Mouse (Mus musculus) T-cell, adult 2 months (primary cell): ENCODE measurements around the gene Polr2m.

Experiments
- DNase-seq: peaks from one replicate; pipeline ENCODE4 v3.0.0; 2022; ENCODE audit warnings: low spot score

Polr2m gene

GRCm38 (mm10) chr9:71485475-71486094 is at the start of gene Polr2m:
Polr2m (minus strand) TSS chr9:71485935.
- peak; percentile 92 for DNase-seq

- DNase-seq = no peak
Measured at GRCm38 (mm10) chr9:71535036-71535435, 49.3 kb upstream of the Polr2m start.

DNA sequence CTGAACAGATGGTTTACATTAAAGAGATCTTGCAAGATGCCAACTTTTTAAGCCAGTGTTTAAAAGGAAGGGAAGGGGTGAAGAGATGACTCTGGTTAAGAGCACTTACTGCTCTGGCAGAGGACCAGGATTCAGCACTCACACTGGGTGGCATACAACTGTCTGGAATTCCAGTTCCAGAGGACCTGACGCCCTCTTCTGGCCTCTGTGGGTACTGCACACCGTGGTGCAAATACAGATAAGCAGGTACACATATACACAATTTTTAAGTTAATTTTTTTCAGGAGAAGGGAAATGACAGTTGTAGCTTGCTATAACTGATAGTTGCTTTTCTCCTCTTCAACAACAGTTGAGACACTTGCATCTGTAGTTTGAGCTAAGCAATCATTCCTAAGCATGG is 44.2 kb upstream of the Polr2m start:
- no peak for DNase-seq

DNA sequence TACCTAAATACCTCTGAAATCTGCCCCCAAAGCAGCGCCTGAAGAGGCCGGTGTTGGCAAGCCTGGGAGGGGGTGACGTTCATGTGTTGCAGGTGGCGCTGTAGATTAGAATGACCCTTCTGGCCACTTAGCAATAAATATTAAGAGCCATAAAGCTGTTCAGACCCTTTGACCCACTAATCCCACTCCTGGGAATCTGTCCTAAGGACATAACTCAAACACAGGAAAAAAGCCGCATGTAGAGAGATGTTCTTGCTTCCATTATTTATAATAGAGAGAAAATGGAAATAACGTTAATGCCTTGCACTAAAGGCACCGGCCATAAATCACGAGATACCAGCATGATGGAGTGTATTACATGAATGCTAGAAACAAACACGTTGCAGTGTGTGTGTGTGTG is 41.7 kb upstream of the Polr2m start:
- DNase-seq = no peak

- DNase-seq = no peak
Measured at GRCm38 (mm10) chr9:71523901-71524300, 38.2 kb upstream of the Polr2m start.

- no peak for DNase-seq
Measured at GRCm38 (mm10) chr9:71519836-71520235, 34.1 kb upstream of the Polr2m start.

- DNase-seq = no peak
Measured at GRCm38 (mm10) chr9:71517487-71517886, 31.8 kb upstream of the Polr2m start.

GRCm38 (mm10) chr9:71515862-71516261 is 30.1 kb upstream of the Polr2m start:
- no peak for DNase-seq

- DNase-seq = no peak
Measured at GRCm38 (mm10) chr9:71513566-71513965, 27.8 kb upstream of the Polr2m start.

DNA sequence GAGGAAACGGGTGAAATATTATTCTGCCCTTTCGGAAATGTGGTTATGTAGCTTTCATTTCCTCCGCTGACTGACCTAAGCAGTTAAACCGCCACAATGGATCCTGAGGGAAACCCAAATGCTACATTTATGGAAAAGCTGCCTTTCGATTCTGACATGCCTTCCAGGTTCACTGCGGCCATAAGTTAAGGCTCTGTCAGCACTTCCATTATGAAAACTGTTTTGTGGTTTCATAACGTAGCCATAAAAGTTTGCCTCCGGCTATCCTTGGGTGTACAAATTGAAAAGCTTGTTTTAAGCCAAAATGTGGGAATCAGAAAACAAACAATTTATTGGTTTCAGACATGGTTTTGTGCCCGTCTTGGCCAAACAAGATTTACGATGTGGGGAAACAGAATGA is 27.2 kb upstream of the Polr2m start:
- no peak for DNase-seq

DNA sequence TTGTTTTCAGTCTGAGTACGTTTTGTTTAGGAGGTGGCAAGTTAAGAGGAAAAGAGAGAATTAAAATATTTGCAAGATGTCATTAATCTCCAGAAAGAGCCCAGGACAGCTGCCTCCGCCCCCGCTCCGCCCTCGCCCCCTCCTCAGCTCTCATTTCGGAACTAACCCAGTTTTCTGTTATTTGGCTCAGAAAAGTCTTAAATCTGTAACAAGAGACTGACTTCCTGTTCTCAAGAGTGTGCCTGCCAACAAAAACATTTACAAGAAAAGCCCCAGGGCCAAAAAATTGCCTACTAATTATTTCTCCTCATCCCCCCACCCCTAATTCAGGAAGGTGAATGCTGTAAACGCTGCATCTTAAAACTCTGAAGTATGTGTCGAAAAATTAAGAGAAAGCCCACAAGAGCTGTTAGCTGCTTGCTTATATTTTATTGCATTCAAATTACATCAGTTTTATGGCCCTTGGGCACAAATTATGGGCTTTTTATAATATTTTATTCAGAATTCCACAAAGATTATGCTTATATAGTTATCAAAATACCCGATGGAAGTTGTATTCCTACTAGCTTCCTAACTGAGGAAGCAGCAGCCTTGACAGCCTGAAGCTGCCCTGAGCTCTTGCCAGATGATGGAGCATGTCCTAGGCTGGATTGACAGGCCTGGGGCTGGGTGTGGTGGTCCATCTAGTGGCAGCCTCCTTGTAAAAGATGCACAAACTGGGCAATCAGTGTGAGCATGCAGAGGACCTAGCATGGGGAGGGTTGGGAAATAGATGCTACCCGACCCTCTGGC is 12.9 kb upstream of the Polr2m start:
- DNase-seq = no peak

- no peak for DNase-seq
Measured at GRCm38 (mm10) chr9:71496637-71497036, 10.9 kb upstream of the Polr2m start.

GRCm38 (mm10) chr9:71493771-71494170 is 8.0 kb upstream of the Polr2m start:
- DNase-seq = no peak

DNA sequence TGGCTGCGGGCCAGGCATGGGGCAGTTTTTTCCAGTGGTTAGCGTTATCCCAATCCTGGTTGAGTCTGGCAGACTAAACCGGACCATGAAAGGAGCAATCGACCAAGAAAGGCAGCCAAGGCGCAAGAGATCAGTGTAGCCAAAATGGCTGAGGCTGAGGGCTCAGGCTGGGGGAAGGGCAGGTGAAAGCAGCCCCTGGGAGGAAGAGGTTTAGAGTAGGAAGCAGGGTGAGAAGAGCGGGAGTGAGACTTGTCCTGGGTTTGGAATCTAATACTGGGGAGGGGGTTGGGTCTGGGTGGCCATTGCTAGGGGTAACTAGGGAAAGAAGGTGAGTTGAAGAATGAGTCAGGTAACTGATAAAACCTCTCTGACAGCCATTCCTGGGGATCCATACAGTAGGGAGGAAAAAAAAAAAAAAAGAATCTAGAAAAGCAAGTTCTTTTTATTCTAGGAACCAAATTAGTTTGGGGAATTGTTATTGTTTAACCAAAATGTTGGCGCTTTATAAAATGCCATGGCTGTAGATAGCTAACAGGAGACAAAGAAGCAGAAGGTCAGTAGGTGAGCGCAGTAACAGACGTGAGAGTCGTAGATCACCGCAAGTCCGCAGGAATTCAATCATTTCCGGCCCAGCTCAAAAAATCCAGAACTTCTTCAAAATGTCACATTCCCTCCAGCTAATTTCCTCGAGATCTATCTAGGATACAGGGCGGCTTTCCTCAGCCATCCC is 6.7 kb upstream of the Polr2m start:
- no peak for DNase-seq

DNA sequence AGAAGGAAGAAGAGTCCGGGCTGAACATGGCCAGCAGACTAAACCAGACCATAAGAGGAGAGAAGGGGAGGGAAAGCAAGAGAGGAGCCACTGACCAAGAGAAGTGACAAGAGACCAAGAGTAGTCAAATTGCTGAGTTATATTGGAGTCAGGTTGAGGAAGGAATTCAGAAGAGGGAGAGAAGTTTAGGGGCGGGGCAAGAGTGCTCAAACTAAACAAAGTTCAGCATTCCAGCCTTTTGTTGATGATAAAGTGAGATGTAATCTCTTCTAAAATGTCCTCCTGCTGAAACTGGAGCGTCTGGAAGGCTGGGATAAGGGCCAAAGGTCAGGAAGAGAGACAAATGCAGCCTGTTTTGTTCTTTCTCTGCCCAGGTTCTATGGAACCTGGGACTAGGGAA is 4.3 kb upstream of the Polr2m start:
- no peak for DNase-seq

DNA sequence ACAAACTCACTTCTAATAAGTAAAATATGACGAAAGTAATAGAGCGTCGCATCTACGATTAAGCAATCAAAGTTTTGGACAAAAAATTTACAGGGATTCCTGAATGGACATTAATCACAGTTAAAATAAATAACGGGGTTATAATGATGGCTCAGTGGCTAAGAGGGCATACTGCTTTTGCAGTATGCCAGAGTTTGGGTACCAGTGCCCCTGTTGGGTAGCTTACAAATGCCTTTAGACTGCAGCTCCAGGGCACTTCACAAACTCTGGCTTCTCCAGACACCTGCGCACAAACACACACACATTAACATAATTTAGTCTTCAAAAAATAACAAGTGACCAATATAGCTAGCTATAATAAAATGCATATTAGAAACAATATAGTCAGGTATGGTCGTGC is 392 bp upstream of the Polr2m start:
- no peak for DNase-seq

- no peak for DNase-seq
Measured at GRCm38 (mm10) chr9:71484871-71485474, 762 bp downstream of the Polr2m start.

DNA sequence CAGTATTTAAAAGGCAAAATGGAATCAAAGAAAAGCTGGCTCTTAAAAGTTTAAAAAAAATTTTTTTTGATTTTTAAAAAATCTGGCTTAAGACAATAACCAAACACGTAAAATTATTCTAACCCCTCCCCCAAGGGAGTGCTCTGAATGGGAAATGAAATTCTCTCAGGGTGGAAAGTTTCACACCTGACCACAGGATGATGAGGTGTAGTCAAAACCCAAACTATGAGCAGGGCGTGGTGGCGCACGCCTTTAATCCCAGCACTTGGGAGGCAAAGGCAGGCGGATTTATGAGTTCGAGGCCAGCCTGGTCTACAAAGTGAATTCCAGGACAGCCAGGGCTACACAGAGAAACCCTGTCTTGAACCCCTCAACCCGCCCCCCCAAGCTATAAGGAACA is 1.9 kb downstream of the Polr2m start:
- DNase-seq = peak; percentile 12

GRCm38 (mm10) chr9:71480305-71480704 is 5.4 kb downstream of the Polr2m start:
- no peak for DNase-seq

DNA sequence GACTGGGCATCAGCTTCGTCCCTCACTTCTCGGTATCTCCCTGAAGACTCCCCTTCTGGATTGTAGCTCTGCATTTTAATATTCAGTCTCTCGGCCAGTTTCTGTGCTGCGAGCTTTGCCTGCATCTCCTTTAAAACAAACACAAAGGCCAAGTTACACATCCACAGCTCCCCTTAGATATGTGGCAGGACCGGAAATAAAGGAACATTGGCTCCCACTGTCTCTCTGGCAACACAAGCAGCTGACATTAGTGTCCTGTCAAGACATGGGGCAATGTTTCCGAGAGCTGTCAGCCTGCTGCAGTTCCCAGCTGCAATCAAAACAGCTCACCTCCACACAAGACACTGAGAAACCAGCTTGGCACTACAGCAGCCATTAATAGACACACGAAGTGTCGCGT is 6.3 kb downstream of the Polr2m start:
- DNase-seq = no peak

GRCm38 (mm10) chr9:71478596-71478995 is 7.1 kb downstream of the Polr2m start:
- DNase-seq = no peak

DNA sequence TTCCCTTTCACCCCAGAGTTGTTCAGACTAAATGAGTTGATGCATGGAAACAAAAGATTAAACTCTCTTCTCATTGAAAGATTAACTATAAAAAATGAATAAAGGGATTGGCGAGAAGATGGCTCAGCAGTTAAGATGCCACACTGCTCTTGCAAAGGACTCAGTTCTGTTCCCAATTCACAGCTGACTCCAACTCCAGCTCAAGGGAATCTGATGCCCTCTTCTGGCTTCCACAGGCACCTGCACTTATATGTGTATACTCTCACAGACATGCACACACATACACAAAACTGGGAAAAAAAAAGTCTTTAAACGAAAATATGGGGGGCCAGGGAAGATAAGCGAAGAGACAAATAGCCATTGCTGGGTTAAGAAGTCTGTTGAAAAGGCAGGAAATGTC is 9.1 kb downstream of the Polr2m start:
- no peak for DNase-seq

DNA sequence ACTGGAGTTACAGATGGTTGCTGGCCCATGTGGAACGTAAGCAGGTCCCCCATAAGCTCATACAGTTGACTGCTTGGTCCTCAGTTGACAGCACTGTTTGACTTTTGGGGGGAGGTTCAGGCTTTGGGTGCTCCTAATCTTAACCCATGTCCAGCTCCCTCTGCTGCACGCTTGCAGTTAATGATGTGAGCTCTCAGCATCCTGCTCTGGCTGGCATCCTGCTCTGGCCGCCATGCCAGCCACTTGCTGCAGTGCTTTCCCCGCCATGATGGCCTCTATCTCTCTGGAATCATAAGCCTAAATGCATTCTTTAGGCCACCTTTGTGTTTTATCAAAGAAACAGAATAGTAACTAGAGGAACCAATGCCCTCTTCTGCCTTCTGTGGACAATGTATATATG is 10.2 kb downstream of the Polr2m start:
- DNase-seq = no peak
